Mouse (Mus musculus) midbrain, embryonic 10.5 days (tissue): Measurements from ENCODE around the gene Smim22. TPM values are rescaled to one million over a fixed set of nuclear protein-coding genes. Genes with fewer than 3 reads are reported as not detected.

Experiments used
- DNase-seq: peaks from one replicate; pipeline ENCODE4 v3.0.0-alpha.2; 2017; ENCODE audit warnings: low spot score
- H3K27ac ChIP-seq: fragments of 300-500 bp; sonication (generic); replicated peaks from 2 replicates; pipeline ENCODE4 v1.5.1; 2016; ENCODE audit warnings: mild to moderate bottlenecking
- H3K27me3 ChIP-seq: fragments of 300-500 bp; sonication (generic); 2 replicates; pipeline ENCODE4 v1.6.1; 2016; ENCODE audit warnings: low read depth, mild to moderate bottlenecking; ENCODE audit not compliant: poor library complexity, severe bottlenecking
- H3K36me3 ChIP-seq: fragments of 300-500 bp; sonication (generic); 2 replicates; pipeline ENCODE4 v1.6.1; 2016; ENCODE audit warnings: mild to moderate bottlenecking, moderate library complexity
- H3K4me1 ChIP-seq: fragments of 300-500 bp; sonication (generic); 2 replicates; pipeline ENCODE4 v1.6.1; 2016
- H3K4me3 ChIP-seq: fragments of 300-500 bp; sonication (generic); 2 replicates; pipeline ENCODE4 v1.5.1; 2016; ENCODE audit warnings: mild to moderate bottlenecking, moderate library complexity
- H3K9me3 ChIP-seq: fragments of 300-500 bp; sonication (generic); replicated peaks from 2 replicates; pipeline ENCODE4 v1.6.1; 2016; ENCODE audit warnings: mild to moderate bottlenecking
- WGBS: fragments of 180-500 bp; shearing (Covaris S2); methylation state at CpG from one replicate; pipeline ENCODE4 v1.1.7; 2016; 5-methylcytosine and 5-hydroxymethylcytosine counted together
- polyA plus RNA-seq: library from polyadenylated mRNA; unstranded; fragments of >200 nt; fragmentation: Nextera tagmentation; extraction: Ambion mirVana; gene quantifications from 2 replicates; pipeline ENCODE4 v1.2.1, GENCODE M21; 2016

Smim22 gene
- polyA plus RNA-seq = 1.0 TPM in 1 of 2 replicates, not detected in the other

GRCm38 (mm10) chr16:5007067-5007466, at the start of gene Smim22:
Smim22 (plus strand) TSS chr16:5007288.
- Histone ChIP-seq H3K4me3 (no peak within 1 kb of the TSS), H3K36me3 (peaks cover 19% of the 10 kb centered on the region; the same call in 1 of the 2 replicates), H3K9me3 (no peaks in the 10 kb centered on the region), H3K27me3 (no peaks in the 10 kb centered on the region), H3K27ac (peak within 1 kb of the TSS; percentile 33), H3K4me1 (peaks cover 21% of the 10 kb centered on the region)
- 51% methylated on average over 5 of the region's 5 CpGs for WGBS
- no peak for DNase-seq

- DNase-seq = no peak
- Histone ChIP-seq H3K27me3 (no peaks in the 10 kb centered on the region), H3K4me3 (no peak overlapping the region), H3K36me3 (peaks cover 81% of the 10 kb centered on the region), H3K27ac (no peak overlapping the region), H3K9me3 (no peaks in the 10 kb centered on the region), H3K4me1 (peaks cover 3% of the 10 kb centered on the region; the same call in 1 of the 2 replicates)
- 93% methylated on average over 3 of the region's 3 CpGs for WGBS
These were observed 49.6 kb upstream of the Smim22 start for GRCm38 (mm10) chr16:4957446-4957845.

- Histone ChIP-seq H3K4me1 (peaks cover 21% of the 10 kb centered on the region), H3K27ac (no peak overlapping the region), H3K27me3 (no peaks in the 10 kb centered on the region), H3K36me3 (peaks cover 53% of the 10 kb centered on the region), H3K9me3 (no peaks in the 10 kb centered on the region), H3K4me3 (no peak overlapping the region)
- DNase-seq = no peak
- WGBS = 90% methylated on average over 8 of the region's 8 CpGs
These were observed 46.8 kb upstream of the Smim22 start for GRCm38 (mm10) chr16:4960260-4960659.

- Histone ChIP-seq H3K4me1 (peaks cover 24% of the 10 kb centered on the region), H3K4me3 (peak overlapping the region; percentile 98), H3K36me3 (peaks cover 22% of the 10 kb centered on the region), H3K9me3 (no peaks in the 10 kb centered on the region), H3K27me3 (no peaks in the 10 kb centered on the region), H3K27ac (peak overlapping the region; percentile 90; the same call in 1 of the 2 replicates)
- WGBS = 37% methylated on average over 9 of the region's 9 CpGs
- DNase-seq = no peak
These were observed 43.7 kb upstream of the Smim22 start for GRCm38 (mm10) chr16:4963346-4963745.

GRCm38 (mm10) chr16:4963797-4964709, 43.0 kb upstream of the Smim22 start, which contains the start of gene Anks3:
Anks3 (minus strand) TSS chr16:4964205.
- H3K4me1 ChIP-seq = peaks cover 24% of the 10 kb centered on the region
- H3K4me3 ChIP-seq = peak within 1 kb of the TSS; percentile 98
- under 1% methylated on average over 76 of the region's 76 CpGs for WGBS
- H3K27ac ChIP-seq = peak within 1 kb of the TSS; percentile 90
- DNase-seq = peak; percentile 96
- H3K36me3 ChIP-seq = peaks cover 20% of the 10 kb centered on the region
- H3K9me3 ChIP-seq = no peaks in the 10 kb centered on the region
- H3K27me3 ChIP-seq = no peaks in the 10 kb centered on the region

- WGBS = 23% methylated on average over 13 of the region's 13 CpGs
- H3K27ac ChIP-seq = peak overlapping the region; percentile 90
- peak overlapping the region; percentile 98 for H3K4me3 ChIP-seq
- H3K4me1 ChIP-seq = peaks cover 24% of the 10 kb centered on the region
- no peak for DNase-seq
- H3K9me3 ChIP-seq = no peaks in the 10 kb centered on the region
- peaks cover 17% of the 10 kb centered on the region for H3K36me3 ChIP-seq
- no peaks in the 10 kb centered on the region for H3K27me3 ChIP-seq
These were observed 42.2 kb upstream of the Smim22 start for GRCm38 (mm10) chr16:4964731-4965391.

- no peaks in the 10 kb centered on the region for H3K27me3 ChIP-seq
- no peaks in the 10 kb centered on the region for H3K9me3 ChIP-seq
- DNase-seq = no peak
- peak overlapping the region; percentile 98 for H3K4me3 ChIP-seq
- no peak overlapping the region for H3K27ac ChIP-seq
- 91% methylated on average over 8 of the region's 8 CpGs for WGBS
- peaks cover 24% of the 10 kb centered on the region for H3K4me1 ChIP-seq
- peaks cover 10% of the 10 kb centered on the region; the same call in 1 of the 2 replicates for H3K36me3 ChIP-seq
These were observed 41.5 kb upstream of the Smim22 start for GRCm38 (mm10) chr16:4965392-4966129.

GRCm38 (mm10) chr16:4968426-4968825, 38.7 kb upstream of the Smim22 start:
- H3K9me3 ChIP-seq = no peaks in the 10 kb centered on the region
- no peak overlapping the region for H3K27ac ChIP-seq
- H3K27me3 ChIP-seq = no peaks in the 10 kb centered on the region
- no peak overlapping the region for H3K4me3 ChIP-seq
- H3K4me1 ChIP-seq = peaks cover 12% of the 10 kb centered on the region
- DNase-seq = no peak
- WGBS = 79% methylated on average over 3 of the region's 3 CpGs
- peaks cover 9% of the 10 kb centered on the region for H3K36me3 ChIP-seq

- Histone ChIP-seq H3K4me1 (peaks cover 10% of the 10 kb centered on the region), H3K36me3 (peaks cover 9% of the 10 kb centered on the region), H3K4me3 (no peak overlapping the region), H3K9me3 (no peaks in the 10 kb centered on the region), H3K27ac (no peak overlapping the region), H3K27me3 (no peaks in the 10 kb centered on the region)
- WGBS = 90% methylated on average over 5 of the region's 5 CpGs
- DNase-seq = no peak
These were observed 37.8 kb upstream of the Smim22 start for GRCm38 (mm10) chr16:4969055-4969843.

GRCm38 (mm10) chr16:4971626-4972025, 35.5 kb upstream of the Smim22 start:
- no peak overlapping the region for H3K4me3 ChIP-seq
- H3K27ac ChIP-seq = no peak overlapping the region
- H3K27me3 ChIP-seq = no peaks in the 10 kb centered on the region
- WGBS = 90% methylated on average over 4 of the region's 4 CpGs
- no peak for DNase-seq
- H3K36me3 ChIP-seq = peaks cover 9% of the 10 kb centered on the region
- no peaks in the 10 kb centered on the region for H3K4me1 ChIP-seq
- no peaks in the 10 kb centered on the region for H3K9me3 ChIP-seq

- Histone ChIP-seq H3K9me3 (no peaks in the 10 kb centered on the region), H3K4me3 (no peak overlapping the region), H3K27me3 (no peaks in the 10 kb centered on the region), H3K27ac (no peak overlapping the region), H3K4me1 (no peaks in the 10 kb centered on the region), H3K36me3 (peaks cover under 1% of the 10 kb centered on the region; the same call in 1 of the 2 replicates)
- 84% methylated on average over 5 of the region's 5 CpGs for WGBS
- no peak for DNase-seq
These were observed 32.6 kb upstream of the Smim22 start for GRCm38 (mm10) chr16:4974521-4974920.

- Histone ChIP-seq H3K36me3 (no peaks in the 10 kb centered on the region; the same call in 1 of the 2 replicates), H3K4me1 (no peaks in the 10 kb centered on the region), H3K9me3 (no peaks in the 10 kb centered on the region), H3K27ac (no peak overlapping the region), H3K4me3 (no peak overlapping the region), H3K27me3 (no peaks in the 10 kb centered on the region)
- no peak for DNase-seq
- whole genome bisulfite sequencing = 81% methylated on average over 2 of the region's 2 CpGs
These were observed 30.9 kb upstream of the Smim22 start for GRCm38 (mm10) chr16:4976180-4976579.
